Mouse (Mus musculus): ENCODE data around the gene Nup54. TPM values are rescaled to one million over a fixed set of nuclear protein-coding genes. Genes with fewer than 3 reads are reported as not detected.

Gene Nup54
- total and polyA plus RNA-seq, 2 experiments from 2014 or later: 43.7 to 94.5 TPM

DNA sequence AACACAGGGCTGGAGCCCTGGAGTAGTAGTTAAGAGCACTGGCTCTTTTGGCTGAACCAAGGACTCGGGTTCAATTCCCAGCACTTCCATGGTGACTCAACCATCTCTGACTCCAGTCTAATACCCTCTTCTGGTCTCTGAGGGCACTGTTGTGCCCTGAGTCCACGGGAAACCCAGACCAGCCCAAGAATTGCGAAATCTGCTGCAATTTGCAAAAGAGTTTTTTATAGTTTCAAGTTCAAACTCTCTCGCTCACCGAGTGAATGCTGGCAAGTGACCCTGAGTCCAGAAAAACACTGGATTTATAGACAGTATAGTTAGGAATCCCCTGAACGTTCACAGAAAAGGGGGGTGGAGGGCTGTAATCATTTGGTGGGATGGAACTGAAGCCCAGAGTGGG is 64.6 kb downstream of the Nup54 start:
- ATAC-seq: no peak
- H3K9ac ChIP-seq: no peak overlapping the region
- no peak overlapping the region for H3K27ac ChIP-seq (ENCODE audit: low read depth, low read length)
- no peak for DNase-seq
- no peak for TF ChIP-seq CTCF (IDR thresholded peaks at IDR 0.05; ENCODE audit: low read depth)
- H3K9me3 ChIP-seq (ENCODE audit: low read length): no peaks in the 10 kb centered on the region
- no peaks in the 10 kb centered on the region for H3K36me3 ChIP-seq (ENCODE audit: insufficient read depth)
- no peaks in the 10 kb centered on the region for H3K27me3 ChIP-seq (ENCODE audit: insufficient read depth, low read length)
- WGBS: 87% methylated on average over 6 of the region's 6 CpGs
- H3K4me2 ChIP-seq (ENCODE audit: low read depth): no peak overlapping the region
- peaks cover 4% of the 10 kb centered on the region; the same call in 1 of the 2 replicates for H3K4me1 ChIP-seq (ENCODE audit: insufficient read depth)
- H3K4me3 ChIP-seq (ENCODE audit: low read depth, low read length): no peak overlapping the region

- Histone ChIP-seq H3K4me3 (ENCODE audit: low read depth, low read length) (no peak overlapping the region), H3K36me3 (ENCODE audit: insufficient read depth) (no peaks in the 10 kb centered on the region), H3K9ac (no peak overlapping the region), H3K4me2 (ENCODE audit: low read depth) (peak overlapping the region; percentile 23; the same call in 1 of the 2 replicates), H3K4me1 (ENCODE audit: insufficient read depth) (peaks cover 4% of the 10 kb centered on the region; the same call in 1 of the 2 replicates), H3K9me3 (ENCODE audit: low read length) (no peaks in the 10 kb centered on the region), H3K27ac (ENCODE audit: low read depth, low read length) (no peak overlapping the region), H3K27me3 (ENCODE audit: insufficient read depth, low read length) (no peaks in the 10 kb centered on the region)
- 52% methylated on average over 13 of the region's 13 CpGs for WGBS
- ATAC-seq: peak; percentile 96
- peak; percentile 75 for DNase-seq
- TF ChIP-seq CTCF (IDR thresholded peaks at IDR 0.05; ENCODE audit: low read depth): peak; percentile 45
Observed at GRCm38 (mm10) chr5:92369151-92369994, 65.6 kb downstream of the Nup54 start.

DNA sequence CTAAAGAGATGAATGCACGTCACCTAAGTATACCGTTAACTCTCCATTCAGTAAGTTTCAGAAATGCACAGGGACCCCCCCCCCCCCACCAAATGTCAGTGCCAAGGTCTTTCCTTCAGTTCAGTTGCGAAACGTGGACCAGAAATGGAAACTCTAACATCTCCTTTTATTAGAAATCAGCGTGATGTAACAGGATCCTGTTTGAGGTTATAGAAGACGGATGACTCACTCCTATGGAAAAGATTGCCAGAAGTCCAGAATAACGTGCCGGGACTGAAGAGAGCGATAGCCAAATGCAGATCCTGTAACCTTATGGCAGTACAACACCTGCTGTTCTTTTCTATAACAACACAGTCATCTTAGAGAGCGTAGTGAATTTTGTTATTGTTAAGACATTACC is 66.6 kb downstream of the Nup54 start:
- no peak overlapping the region for H3K4me2 ChIP-seq (ENCODE audit: low read depth)
- H3K36me3 ChIP-seq (ENCODE audit: insufficient read depth): no peaks in the 10 kb centered on the region
- H3K9me3 ChIP-seq (ENCODE audit: low read length): no peaks in the 10 kb centered on the region
- peaks cover 4% of the 10 kb centered on the region; the same call in 1 of the 2 replicates for H3K4me1 ChIP-seq (ENCODE audit: insufficient read depth)
- DNase-seq: no peak
- H3K9ac ChIP-seq: no peak overlapping the region
- H3K27me3 ChIP-seq (ENCODE audit: insufficient read depth, low read length): no peaks in the 10 kb centered on the region
- TF ChIP-seq CTCF (IDR thresholded peaks at IDR 0.05; ENCODE audit: low read depth): no peak
- H3K27ac ChIP-seq (ENCODE audit: low read depth, low read length): no peak overlapping the region
- no peak overlapping the region for H3K4me3 ChIP-seq (ENCODE audit: low read depth, low read length)
- 61% methylated on average over 10 of the region's 10 CpGs for WGBS
- ATAC-seq: no peak

DNA sequence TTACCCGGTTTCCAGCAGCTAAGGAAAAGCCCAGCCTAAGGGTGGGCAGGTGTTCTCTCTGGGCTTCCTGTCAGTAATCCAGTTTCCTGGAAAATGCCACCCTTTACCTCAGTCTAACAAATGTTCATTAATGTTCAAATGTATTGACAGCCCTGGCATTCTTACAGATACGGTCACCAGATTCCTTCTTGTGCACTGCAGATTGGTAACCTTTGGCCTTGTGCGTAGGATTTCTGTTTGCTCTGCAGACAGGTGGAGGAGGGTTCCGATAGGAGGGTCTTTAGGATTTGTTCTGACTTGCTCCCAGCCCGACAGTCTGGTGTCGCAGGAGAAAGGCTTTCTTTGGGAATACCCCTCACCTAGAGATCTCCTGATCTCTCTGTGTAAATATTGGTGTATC is 68.5 kb downstream of the Nup54 start:
- Histone ChIP-seq H3K9ac (no peak overlapping the region), H3K9me3 (ENCODE audit: low read length) (no peaks in the 10 kb centered on the region), H3K36me3 (ENCODE audit: insufficient read depth) (no peaks in the 10 kb centered on the region), H3K4me2 (ENCODE audit: low read depth) (no peak overlapping the region), H3K27ac (ENCODE audit: low read depth, low read length) (no peak overlapping the region), H3K27me3 (ENCODE audit: insufficient read depth, low read length) (no peaks in the 10 kb centered on the region), H3K4me3 (ENCODE audit: low read depth, low read length) (no peak overlapping the region), H3K4me1 (ENCODE audit: insufficient read depth) (peaks cover 4% of the 10 kb centered on the region; the same call in 1 of the 2 replicates)
- TF ChIP-seq CTCF (IDR thresholded peaks at IDR 0.05; ENCODE audit: low read depth): no peak
- WGBS: 79% methylated on average over 6 of the region's 6 CpGs
- DNase-seq (no peak), ATAC-seq (no peak)

Small RNA genes within 50 kb of the gene (microRNA-seq; reads per million reads assigned to microRNA genes)
- gene Mir6415: 0 reads per million in 2 experiments

Other genes with a start within 250 kb of the Nup54 start
- not detected in 2 replicates for gene U90926, start 219.8 kb downstream of the Nup54 start, total RNA-seq (2014; rRNA removed)
- not detected in 2 replicates for gene U90926, start 219.8 kb downstream of the Nup54 start, polyA plus RNA-seq (2015; fragmentation: Nextera tagmentation; extraction: Ambion mirVana)
- gene Ppef2, start 178.9 kb downstream of the Nup54 start, total RNA-seq (2014; rRNA removed): 0.08 and 0.24 TPM in 2 replicates
- gene Ppef2, start 178.9 kb downstream of the Nup54 start, polyA plus RNA-seq (2015; fragmentation: Nextera tagmentation; extraction: Ambion mirVana): 0.31 and 0.44 TPM in 2 replicates
- gene Naaa, start 157.0 kb downstream of the Nup54 start, total RNA-seq (2014; rRNA removed): 22.5 and 33.1 TPM in 2 replicates
- gene Naaa, start 157.0 kb downstream of the Nup54 start, polyA plus RNA-seq (2015; fragmentation: Nextera tagmentation; extraction: Ambion mirVana): 15.4 and 23.6 TPM in 2 replicates
- gene Sdad1, start 124.7 kb downstream of the Nup54 start, total RNA-seq (2014; rRNA removed): 22.5 and 32.0 TPM in 2 replicates
- gene Sdad1, start 124.7 kb downstream of the Nup54 start, polyA plus RNA-seq (2015; fragmentation: Nextera tagmentation; extraction: Ambion mirVana): 21.6 and 27.9 TPM in 2 replicates
- not detected in 2 replicates for gene Cxcl9, start 107.1 kb downstream of the Nup54 start, total RNA-seq (2014; rRNA removed)
- not detected in 2 replicates for gene Cxcl9, start 107.1 kb downstream of the Nup54 start, polyA plus RNA-seq (2015; fragmentation: Nextera tagmentation; extraction: Ambion mirVana)
- gene Art3, start 103.4 kb downstream of the Nup54 start, total RNA-seq (2014; rRNA removed): 3.0 and 3.5 TPM in 2 replicates
- gene Art3, start 103.4 kb downstream of the Nup54 start, polyA plus RNA-seq (2015; fragmentation: Nextera tagmentation; extraction: Ambion mirVana): 8.0 and 9.4 TPM in 2 replicates
- 0.38 and 0.86 TPM in 2 replicates for gene Cxcl10, start 86.3 kb downstream of the Nup54 start, total RNA-seq (2014; rRNA removed)
- 0.28 and 0.55 TPM in 2 replicates for gene Cxcl10, start 86.3 kb downstream of the Nup54 start, polyA plus RNA-seq (2015; fragmentation: Nextera tagmentation; extraction: Ambion mirVana)
- gene Scarb2, start 71.6 kb upstream of the Nup54 start, total RNA-seq (2014; rRNA removed): 123 and 149 TPM in 2 replicates
- gene Scarb2, start 71.6 kb upstream of the Nup54 start, polyA plus RNA-seq (2015; fragmentation: Nextera tagmentation; extraction: Ambion mirVana): 19.4 and 23.1 TPM in 2 replicates
- 0.81 and 1.8 TPM in 2 replicates for gene Fam47e, start 119.8 kb upstream of the Nup54 start, total RNA-seq (2014; rRNA removed)
- 2.0 and 3.1 TPM in 2 replicates for gene Fam47e, start 119.8 kb upstream of the Nup54 start, polyA plus RNA-seq (2015; fragmentation: Nextera tagmentation; extraction: Ambion mirVana)
- 2.0 and 3.5 TPM in 2 replicates for gene Stbd1, start 167.8 kb upstream of the Nup54 start, total RNA-seq (2014; rRNA removed)
- gene Stbd1, start 167.8 kb upstream of the Nup54 start, polyA plus RNA-seq (2015; fragmentation: Nextera tagmentation; extraction: Ambion mirVana): 3.5 and 3.6 TPM in 2 replicates
- 0.62 and 1.3 TPM in 2 replicates for gene Ccdc158, start 240.1 kb upstream of the Nup54 start, total RNA-seq (2014; rRNA removed)
- gene Ccdc158, start 240.1 kb upstream of the Nup54 start, polyA plus RNA-seq (2015; fragmentation: Nextera tagmentation; extraction: Ambion mirVana): 0.29 and 0.39 TPM in 2 replicates
- gene Shroom3, start 248.2 kb upstream of the Nup54 start, total RNA-seq (2014; rRNA removed): 2.6 and 5.8 TPM in 2 replicates
- gene Shroom3, start 248.2 kb upstream of the Nup54 start, polyA plus RNA-seq (2015; fragmentation: Nextera tagmentation; extraction: Ambion mirVana): 0.24 and 0.91 TPM in 2 replicates

All from forebrain, postnatal 0 days (tissue).